Mouse (Mus musculus) hindbrain, embryonic 12.5 days (tissue): Measurements from ENCODE around the gene Olfr1179. TPM values are rescaled to one million over a fixed set of nuclear protein-coding genes. Genes with fewer than 3 reads are reported as not detected.
"Not testable (repeated sequence)": the region's sequence is repeated elsewhere in the genome, so short reads cannot be mapped to it uniquely, and the experiment has no call there.

Source experiments
- ATAC-seq: fragments of 200-750 bp; cut with Nextera tagmentation; 2 replicates; pipeline ENCODE4 v1.8.0; 2017; ENCODE audit warnings: moderate TSS enrichment; ENCODE audit not compliant: low FRiP score
- H3K27ac ChIP-seq: fragments of 300-500 bp; sonication (generic); 2 replicates; pipeline ENCODE4 v1.5.1; 2016; ENCODE audit warnings: mild to moderate bottlenecking
- H3K27me3 ChIP-seq: fragments of 300-500 bp; sonication (generic); 2 replicates; pipeline ENCODE4 v1.6.1; 2016; ENCODE audit warnings: mild to moderate bottlenecking
- H3K36me3 ChIP-seq: fragments of 300-500 bp; sonication (generic); 2 replicates; pipeline ENCODE4 v1.6.1; 2016; ENCODE audit warnings: mild to moderate bottlenecking
- H3K4me1 ChIP-seq: fragments of 300-500 bp; sonication (generic); 2 replicates; pipeline ENCODE4 v1.6.1; 2016
- H3K4me2 ChIP-seq: fragments of 300-500 bp; sonication (generic); replicated peaks from 2 replicates; pipeline ENCODE4 v1.6.1; 2016; ENCODE audit warnings: mild to moderate bottlenecking
- H3K4me3 ChIP-seq: fragments of 300-500 bp; sonication (generic); 2 replicates; pipeline ENCODE4 v1.5.1; 2016; ENCODE audit warnings: mild to moderate bottlenecking
- H3K9ac ChIP-seq: fragments of 300-500 bp; sonication (generic); 2 replicates; pipeline ENCODE4 v1.6.1; 2016; ENCODE audit warnings: mild to moderate bottlenecking, moderate library complexity
- H3K9me3 ChIP-seq: fragments of 300-500 bp; sonication (generic); replicated peaks from 2 replicates; pipeline ENCODE4 v1.6.1; 2016; ENCODE audit warnings: mild to moderate bottlenecking
- WGBS: fragments of 180-500 bp; shearing (Covaris S2); methylation state at CpG from one replicate; pipeline ENCODE4 v1.1.7; 2016; 5-methylcytosine and 5-hydroxymethylcytosine counted together
- polyA plus RNA-seq: library from polyadenylated mRNA; unstranded; fragments of >200 nt; fragmentation: Nextera tagmentation; extraction: Ambion mirVana; gene quantifications from 2 replicates; pipeline ENCODE4 v1.2.1, GENCODE M21; 2016

Gene Olfr1179
- not detected in 2 replicates for polyA plus RNA-seq

DNA sequence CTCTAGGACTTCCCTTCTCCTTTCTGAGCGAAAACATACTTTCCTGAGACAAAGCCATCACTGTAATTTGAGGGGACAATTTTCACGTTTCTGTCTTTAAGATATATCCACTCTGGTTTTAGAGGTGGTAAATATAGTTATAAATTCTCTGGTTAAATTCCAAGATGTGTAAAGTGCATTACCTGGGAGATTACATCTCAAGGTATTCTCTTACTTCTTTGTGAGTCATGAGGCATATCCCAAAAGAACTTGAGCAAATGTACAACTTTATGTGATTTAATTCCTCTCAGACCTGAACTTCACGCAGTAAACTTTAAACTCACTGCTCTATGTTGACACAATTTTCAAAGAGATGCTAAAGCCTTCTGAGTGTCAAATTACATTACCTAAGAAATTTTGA lies at the start of gene Olfr1179:
Gene Olfr1179 (minus strand): TSS at position 101 of the 400 bp plus-strand sequence.
- Histone ChIP-seq H3K4me3 (no peak within 1 kb of the TSS), H3K4me1 (no peaks in the 10 kb centered on the region), H3K27ac (no peak within 1 kb of the TSS), H3K9me3 (no peaks in the 10 kb centered on the region), H3K4me2 (no peak within 1 kb of the TSS), H3K9ac (no peak within 1 kb of the TSS), H3K36me3 (no peaks in the 10 kb centered on the region), H3K27me3 (no peaks in the 10 kb centered on the region)
- WGBS: 89% methylated on average over 3 of the region's 3 CpGs
- ATAC-seq: no peak

DNA sequence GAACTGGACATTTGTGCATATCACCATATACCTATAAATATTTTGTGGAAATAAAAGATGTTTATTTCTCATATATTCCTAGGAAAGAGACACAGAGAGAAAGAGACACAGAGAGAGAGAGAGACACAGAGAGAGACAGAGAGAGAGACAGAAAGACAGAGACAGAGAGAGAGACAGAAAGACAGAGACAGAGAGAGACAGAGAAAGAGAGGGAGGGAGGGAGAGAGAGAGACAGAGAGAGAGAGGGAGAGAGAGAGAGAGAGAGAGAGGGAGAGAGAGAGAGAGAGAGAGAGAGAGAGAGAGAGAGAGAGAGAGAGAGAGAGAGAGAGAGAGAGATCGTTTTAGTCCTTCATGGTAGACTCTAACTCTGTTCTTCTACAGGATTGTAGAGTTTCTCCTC lies 48.3 kb upstream of the Olfr1179 start, which contains the start of gene Olfr1183:
Gene Olfr1183 (plus strand): TSS at position 301 of the 400 bp plus-strand sequence.
- not testable (repeated sequence) for H3K36me3 ChIP-seq, H3K4me1 ChIP-seq, H3K9me3 ChIP-seq, H3K4me3 ChIP-seq, ATAC-seq, H3K27ac ChIP-seq, H3K27me3 ChIP-seq, H3K4me2 ChIP-seq, H3K9ac ChIP-seq
- WGBS: 89% methylated on average over 1 of the region's 1 CpGs

DNA sequence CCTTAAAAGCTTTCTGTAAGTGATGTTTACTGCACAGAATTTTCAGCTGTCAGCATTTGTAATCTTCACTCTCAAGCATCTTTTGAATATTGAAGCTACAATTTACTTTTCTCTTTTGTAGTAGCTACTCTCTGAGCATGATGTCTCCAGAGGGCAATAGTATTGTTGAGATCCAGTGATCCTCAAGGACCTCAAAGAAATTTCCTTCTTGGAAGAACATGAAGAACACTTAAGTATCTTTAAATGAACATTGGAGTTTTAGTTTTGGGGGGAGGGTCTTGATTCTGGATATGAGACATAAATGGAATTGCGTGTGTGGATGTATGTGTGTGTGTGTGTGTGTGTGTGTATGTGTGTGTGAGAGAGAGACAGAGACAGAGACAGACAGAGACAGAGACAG lies 42.8 kb upstream of the Olfr1179 start, which contains the start of gene Gm13757:
Gene Gm13757 (minus strand): TSS at position 101 of the 400 bp plus-strand sequence.
- no peak for ATAC-seq
- Histone ChIP-seq H3K4me2 (no peak within 1 kb of the TSS), H3K4me3 (no peak within 1 kb of the TSS), H3K36me3 (no peaks in the 10 kb centered on the region), H3K27ac (no peak within 1 kb of the TSS), H3K4me1 (no peaks in the 10 kb centered on the region), H3K27me3 (no peaks in the 10 kb centered on the region), H3K9ac (no peak within 1 kb of the TSS), H3K9me3 (no peaks in the 10 kb centered on the region)
- WGBS: 90% methylated on average over 1 of the region's 1 CpGs

DNA sequence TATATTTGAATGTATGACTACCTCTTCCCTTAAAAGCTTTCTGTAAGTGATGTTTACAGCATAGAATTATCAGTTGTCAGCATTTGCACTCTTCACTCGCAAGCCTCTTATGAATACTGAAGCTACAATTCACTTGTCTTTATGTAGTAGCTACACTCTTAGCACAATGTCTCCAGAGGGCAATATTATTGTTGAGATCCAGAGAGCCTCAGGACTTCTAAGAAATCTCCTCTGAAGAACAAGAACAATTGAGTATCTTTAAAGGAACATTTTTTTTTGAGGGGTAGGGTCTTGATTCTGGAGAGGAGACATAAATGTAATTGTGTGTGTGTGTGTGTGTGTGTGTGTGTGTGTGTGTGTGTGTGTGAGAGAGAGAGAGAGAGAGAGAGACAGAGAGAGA lies 19.8 kb upstream of the Olfr1179 start, which contains the start of gene Olfr1181:
Gene Olfr1181 (minus strand): TSS at position 101 of the 400 bp plus-strand sequence.
- Histone ChIP-seq H3K36me3 (no peaks in the 10 kb centered on the region), H3K9ac (no peak within 1 kb of the TSS), H3K4me2 (no peak within 1 kb of the TSS), H3K27me3 (no peaks in the 10 kb centered on the region), H3K9me3 (no peaks in the 10 kb centered on the region), H3K4me1 (no peaks in the 10 kb centered on the region), H3K4me3 (no peak within 1 kb of the TSS), H3K27ac (no peak within 1 kb of the TSS)
- 87% methylated on average over 1 of the region's 1 CpGs for WGBS
- ATAC-seq: no peak

DNA sequence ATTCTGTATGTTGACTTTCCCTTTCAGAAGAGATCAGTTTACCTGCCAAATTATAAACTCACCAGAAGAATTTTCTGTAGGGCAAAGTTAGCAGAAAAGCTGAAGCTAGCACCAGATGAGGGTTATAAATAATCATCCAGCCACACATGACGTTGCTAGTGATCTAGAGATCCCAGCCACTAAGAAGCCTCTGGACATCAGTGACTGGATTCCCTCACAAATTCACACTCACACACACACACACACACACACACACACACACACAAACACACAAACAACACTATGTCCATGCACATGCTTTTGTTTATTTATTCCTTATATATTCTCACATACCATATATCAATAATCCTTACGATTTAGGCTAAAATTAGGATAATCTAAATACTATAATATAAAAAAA lies 12.8 kb upstream of the Olfr1179 start, which contains the start of gene Olfr1180:
Gene Olfr1180 (minus strand): TSS at position 101 of the 400 bp plus-strand sequence.
- no peak within 1 kb of the TSS for H3K4me3 ChIP-seq
- 78% methylated on average over 2 of the region's 2 CpGs for WGBS
- no peaks in the 10 kb centered on the region for H3K36me3 ChIP-seq
- H3K9ac ChIP-seq: no peak within 1 kb of the TSS
- H3K9me3 ChIP-seq: no peaks in the 10 kb centered on the region
- no peaks in the 10 kb centered on the region for H3K4me1 ChIP-seq
- no peaks in the 10 kb centered on the region for H3K27me3 ChIP-seq
- H3K27ac ChIP-seq: no peak within 1 kb of the TSS
- H3K4me2 ChIP-seq: no peak within 1 kb of the TSS
- ATAC-seq: no peak

DNA sequence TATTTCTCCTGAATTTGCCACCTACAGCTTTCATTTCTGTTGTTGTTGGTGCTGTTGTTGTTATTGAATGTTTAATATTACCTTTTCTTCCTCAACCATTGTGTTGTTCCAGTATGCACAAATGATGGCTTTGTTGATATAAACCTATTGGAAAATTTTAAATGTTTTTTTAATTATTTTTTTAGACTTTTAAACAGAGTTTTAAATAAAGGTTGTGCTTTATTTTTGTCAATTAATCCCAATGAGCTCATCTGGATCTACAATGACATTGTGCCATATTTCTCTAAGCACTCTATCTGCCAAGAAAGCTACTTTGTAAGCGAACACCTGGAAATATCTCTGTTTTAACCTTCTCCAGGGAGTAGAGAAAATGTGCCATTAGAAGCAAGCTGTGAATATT lies 19.5 kb downstream of the Olfr1179 start, which contains the start of gene Olfr1178:
Gene Olfr1178 (plus strand): TSS at position 301 of the 400 bp plus-strand sequence.
- no peak within 1 kb of the TSS for H3K4me3 ChIP-seq
- H3K4me2 ChIP-seq: no peak within 1 kb of the TSS
- H3K36me3 ChIP-seq: no peaks in the 10 kb centered on the region
- H3K4me1 ChIP-seq: no peaks in the 10 kb centered on the region
- no peak within 1 kb of the TSS for H3K9ac ChIP-seq
- WGBS: 91% methylated on average over 1 of the region's 1 CpGs
- H3K27ac ChIP-seq: no peak within 1 kb of the TSS
- H3K9me3 ChIP-seq: no peaks in the 10 kb centered on the region
- no peaks in the 10 kb centered on the region for H3K27me3 ChIP-seq
- ATAC-seq: no peak

DNA sequence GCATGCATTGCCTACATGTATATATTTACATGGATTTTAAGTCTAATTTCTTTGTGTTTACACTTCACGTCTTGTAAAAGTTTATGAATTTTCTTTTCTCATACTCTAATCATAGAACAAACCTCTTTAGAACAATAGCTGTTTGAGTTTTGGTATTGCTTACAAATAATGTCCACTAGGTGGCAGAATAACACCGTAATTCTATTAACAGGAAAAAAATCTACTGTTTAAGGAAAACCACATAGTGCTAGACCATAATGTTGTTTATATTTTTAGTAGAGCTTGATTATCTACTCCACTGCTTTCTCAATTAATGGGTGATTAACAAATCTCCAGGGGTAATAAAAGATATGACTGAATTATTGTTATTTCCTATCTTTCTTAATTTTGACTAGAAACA lies 49.9 kb downstream of the Olfr1179 start:
- Histone ChIP-seq H3K4me1 (no peaks in the 10 kb centered on the region), H3K4me2 (no peak overlapping the region), H3K27me3 (no peaks in the 10 kb centered on the region), H3K36me3 (no peaks in the 10 kb centered on the region), H3K9me3 (no peaks in the 10 kb centered on the region), H3K27ac (no peak overlapping the region), H3K9ac (no peak overlapping the region), H3K4me3 (no peak overlapping the region)
- ATAC-seq: peak; percentile 22; the same call in 1 of the 2 replicates
- WGBS: 1% methylated on average over 2 of the region's 2 CpGs

Other genes starting within 250 kb of the Olfr1179 start
- gene Olfr1168, start 224.6 kb downstream of the Olfr1179 start, polyA plus RNA-seq: not detected in 2 replicates
- not detected in 2 replicates for gene Olfr1170, start 178.1 kb downstream of the Olfr1179 start, polyA plus RNA-seq
- not detected in 2 replicates for gene Olfr1173, start 126.6 kb downstream of the Olfr1179 start, polyA plus RNA-seq
- gene Olfr1174-ps, start 91.3 kb downstream of the Olfr1179 start, polyA plus RNA-seq: not detected in 2 replicates
- not detected in 2 replicates for gene Olfr1175-ps, start 79.2 kb downstream of the Olfr1179 start, polyA plus RNA-seq
- gene Olfr1176, start 69.7 kb downstream of the Olfr1179 start, polyA plus RNA-seq: not detected in 2 replicates
- gene Olfr1177-ps, start 60.0 kb downstream of the Olfr1179 start, polyA plus RNA-seq: not detected in 2 replicates
- gene Olfr1178, start 19.4 kb downstream of the Olfr1179 start, polyA plus RNA-seq: not detected in 2 replicates
- gene Olfr1180, start 12.7 kb upstream of the Olfr1179 start, polyA plus RNA-seq: not detected in 2 replicates
- not detected in 2 replicates for gene Olfr1181, start 19.7 kb upstream of the Olfr1179 start, polyA plus RNA-seq
- gene Gm13757, start 42.7 kb upstream of the Olfr1179 start, polyA plus RNA-seq: not detected in 2 replicates
- not detected in 2 replicates for gene Olfr1183, start 48.4 kb upstream of the Olfr1179 start, polyA plus RNA-seq
- not detected in 2 replicates for gene Olfr1184, start 77.1 kb upstream of the Olfr1179 start, polyA plus RNA-seq
- not detected in 2 replicates for gene Olfr1185-ps1, start 86.9 kb upstream of the Olfr1179 start, polyA plus RNA-seq
- not detected in 2 replicates for gene Olfr1186, start 112.1 kb upstream of the Olfr1179 start, polyA plus RNA-seq
- gene Olfr1188, start 150.5 kb upstream of the Olfr1179 start, polyA plus RNA-seq: not detected in 2 replicates
- not detected in 2 replicates for gene Olfr1189, start 180.0 kb upstream of the Olfr1179 start, polyA plus RNA-seq
- not detected in 2 replicates for gene Olfr1191-ps1, start 234.1 kb upstream of the Olfr1179 start, polyA plus RNA-seq
- not detected in 2 replicates for gene Olfr1192-ps1, start 242.1 kb upstream of the Olfr1179 start, polyA plus RNA-seq